Mouse (Mus musculus) right cerebral cortex, postnatal 14 days (tissue): ENCODE measurements around the gene Creb5.

Experiments
- DNase-seq: peaks from one replicate; pipeline ENCODE4 v3.0.0; 2022

The Creb5 gene

DNA sequence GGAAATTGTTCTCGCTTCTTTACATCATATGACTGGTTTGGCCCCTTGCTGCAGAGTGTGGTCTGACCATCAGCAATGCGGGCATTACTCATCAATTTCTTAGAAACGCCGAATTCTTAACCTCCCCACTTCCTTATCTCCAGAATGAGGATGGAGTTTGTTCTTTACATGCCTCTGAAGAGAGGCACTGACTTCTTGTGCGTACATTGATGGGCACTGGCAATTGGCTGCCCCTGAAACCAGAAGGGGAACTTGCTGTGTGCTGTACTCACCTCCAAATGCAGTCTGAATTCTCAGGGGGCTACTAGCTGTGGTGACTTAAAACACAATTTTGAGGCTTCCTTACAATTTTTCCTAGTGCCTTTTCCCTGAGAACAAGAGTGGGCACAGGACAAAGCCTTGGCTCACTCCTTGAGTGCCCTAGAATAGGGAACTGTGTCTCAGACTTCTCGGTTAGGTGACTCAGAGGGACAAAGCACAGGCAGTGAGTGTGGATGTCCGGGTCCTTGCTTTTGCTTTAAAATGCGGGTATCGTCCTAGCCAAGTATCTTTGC lies 161.3 kb downstream of the Creb5 start:
- DNase-seq, result no peak

DNA sequence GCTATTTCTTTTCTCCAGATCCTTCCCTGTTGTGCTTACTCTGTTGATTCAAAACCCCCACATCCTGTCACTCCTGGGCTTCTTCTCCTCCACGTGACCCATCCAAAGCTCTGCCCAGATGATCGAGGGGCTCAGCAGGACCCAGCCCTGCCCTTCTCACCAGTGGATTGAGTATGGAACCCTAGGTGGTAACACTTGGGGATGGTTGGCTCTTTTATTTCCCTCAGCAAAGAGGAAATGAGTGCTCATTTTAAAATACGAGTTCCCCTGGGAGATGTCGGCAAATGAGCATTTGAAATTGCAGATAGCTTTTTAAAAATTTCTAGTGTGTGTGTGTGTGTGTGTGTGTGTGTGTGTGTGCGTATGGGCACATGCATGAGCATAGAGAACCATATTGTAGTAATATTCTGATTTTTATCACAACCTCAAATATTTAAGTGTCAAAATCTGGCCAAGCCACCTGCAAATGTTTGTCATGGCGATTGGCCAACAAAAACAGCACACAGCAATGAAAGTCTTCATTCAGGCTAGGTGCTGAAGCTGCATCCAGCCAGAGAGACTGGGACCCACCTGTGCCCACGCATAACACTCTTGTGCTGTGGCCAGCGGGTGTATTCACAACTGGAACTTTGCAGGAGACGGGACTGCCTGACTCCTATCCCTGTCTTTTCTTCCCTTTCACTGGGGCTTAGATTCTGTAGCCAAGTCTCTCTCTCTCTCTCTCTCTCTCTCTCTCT lies 162.5 kb downstream of the Creb5 start:
- DNase-seq, result no peak

DNA sequence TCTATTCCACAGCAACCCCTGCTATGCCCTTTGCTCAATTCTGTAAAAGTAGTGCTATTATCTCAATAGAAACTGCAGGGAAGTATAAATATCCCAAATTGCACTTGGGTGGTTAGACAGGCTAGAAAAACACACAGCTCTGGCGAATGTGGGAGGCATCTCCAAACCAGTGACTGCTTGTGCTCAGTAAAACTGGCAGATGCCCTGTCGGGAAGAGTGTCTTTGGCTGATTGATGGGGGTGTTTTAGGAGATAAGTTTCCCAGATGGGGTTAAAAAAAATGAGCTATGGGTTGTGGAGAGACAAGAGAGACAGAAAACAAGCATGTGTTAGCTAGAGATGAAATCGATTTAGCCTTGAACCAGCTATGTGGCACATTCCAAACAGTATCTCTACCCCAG lies 163.4 kb downstream of the Creb5 start:
- DNase-seq, result no peak

- DNase-seq, result no peak
Observed at GRCm38 (mm10) chr6:53452240-53452639, 165.2 kb downstream of the Creb5 start.

- no peak for DNase-seq
Observed at GRCm38 (mm10) chr6:53455442-53455841, 168.4 kb downstream of the Creb5 start.

DNA sequence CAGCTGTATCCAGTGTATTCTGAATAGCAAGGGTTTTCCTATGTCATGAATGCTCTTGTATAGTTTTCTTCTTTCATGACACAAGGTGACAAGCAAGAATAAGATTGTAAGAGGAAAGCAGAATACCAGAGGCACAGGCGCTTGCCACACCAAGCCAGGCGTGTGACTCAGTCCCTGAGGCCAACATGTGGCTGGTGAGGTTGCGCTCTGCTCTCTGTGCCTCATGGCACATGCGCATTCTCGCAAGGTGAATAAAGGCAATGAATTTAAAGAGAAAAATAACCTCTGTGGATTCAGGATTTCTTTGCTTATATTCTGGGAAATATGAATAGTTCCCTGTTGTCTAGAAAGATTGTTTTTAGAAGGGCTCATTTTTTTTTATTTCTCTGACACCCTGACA lies 169.0 kb downstream of the Creb5 start:
- DNase-seq, result no peak

DNA sequence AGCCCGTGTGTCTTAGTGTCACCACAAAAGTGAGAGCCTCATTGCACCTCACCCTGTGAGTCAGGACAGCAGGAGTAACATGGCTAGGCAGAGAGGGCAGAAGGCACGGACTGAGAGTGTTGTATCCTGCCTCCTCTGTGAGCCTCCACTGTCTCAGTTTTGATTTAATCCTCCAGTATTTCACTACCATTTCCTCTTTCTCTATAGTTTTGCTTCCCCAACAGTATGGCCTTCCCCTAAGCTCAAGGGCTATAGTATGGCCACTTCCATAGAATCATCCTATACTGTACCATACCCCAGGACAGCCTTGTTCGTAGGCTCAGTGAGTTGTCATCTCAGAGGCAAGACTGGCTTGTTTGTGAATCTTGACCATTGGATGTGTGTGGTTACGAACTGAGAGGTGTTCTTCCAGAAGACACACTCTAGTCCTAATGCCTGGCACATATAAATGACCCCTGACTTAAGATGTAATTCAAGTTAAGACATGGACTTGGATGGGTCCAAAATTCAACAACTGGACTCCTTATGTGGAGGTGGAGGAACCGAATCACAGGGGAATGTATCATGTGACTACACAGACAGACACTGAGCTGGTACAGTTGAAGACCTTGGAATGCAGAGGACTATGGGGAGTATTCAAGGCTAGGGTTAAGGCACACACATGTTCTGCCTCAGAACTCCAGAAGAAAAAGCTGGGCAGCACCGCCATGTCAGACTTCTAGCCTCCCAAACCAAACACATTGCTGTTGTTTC lies 173.1 kb downstream of the Creb5 start:
- no peak for DNase-seq

- DNase-seq, result no peak
Observed at GRCm38 (mm10) chr6:53461056-53461455, 174.0 kb downstream of the Creb5 start.

- no peak for DNase-seq
Observed at GRCm38 (mm10) chr6:53461775-53462770, 175.0 kb downstream of the Creb5 start.

GRCm38 (mm10) chr6:53462802-53463201 lies 175.7 kb downstream of the Creb5 start:
- no peak for DNase-seq

GRCm38 (mm10) chr6:53463261-53463813 lies 176.3 kb downstream of the Creb5 start:
- no peak for DNase-seq

DNA sequence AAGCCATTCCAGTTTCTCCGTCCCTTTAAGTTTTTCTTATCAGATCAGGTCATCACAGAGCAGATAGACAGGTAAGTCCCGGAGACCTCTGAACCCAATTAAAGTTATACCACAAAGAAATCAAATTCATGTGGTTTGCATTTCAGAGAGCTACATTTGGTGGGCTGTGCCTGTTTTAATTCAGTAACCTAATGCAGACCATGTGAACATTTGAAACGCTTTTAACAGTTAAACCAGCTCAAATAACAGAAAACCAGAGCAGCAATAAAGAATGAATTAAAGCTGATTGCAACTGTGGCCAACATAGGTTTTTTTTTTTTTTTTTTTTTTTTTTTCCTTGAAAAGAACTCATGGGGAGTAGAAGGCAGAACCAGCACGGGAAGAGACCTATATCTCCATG lies 182.1 kb downstream of the Creb5 start:
- DNase-seq, result no peak

- no peak for DNase-seq
Observed at GRCm38 (mm10) chr6:53469703-53470102, 182.6 kb downstream of the Creb5 start.

DNA sequence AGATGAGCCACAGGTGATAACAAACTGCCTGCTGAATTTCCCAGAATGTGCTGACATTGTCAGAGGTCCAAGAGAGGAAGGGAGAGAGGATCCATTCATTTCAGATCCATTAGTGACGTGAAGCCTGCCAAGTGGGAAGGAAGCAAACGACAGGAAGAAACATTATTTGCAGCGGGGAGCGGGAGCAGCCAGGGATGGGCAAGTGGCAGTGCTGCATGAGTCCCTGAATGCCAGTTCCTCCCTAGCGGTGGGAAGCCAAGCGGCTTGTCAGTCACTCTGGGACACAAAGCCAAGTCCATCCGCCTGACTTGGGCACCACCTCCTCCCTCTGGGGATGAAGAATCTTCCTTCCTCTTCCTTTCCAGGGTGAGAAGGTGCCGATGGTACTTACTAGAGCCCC lies 183.5 kb downstream of the Creb5 start:
- DNase-seq, result no peak

GRCm38 (mm10) chr6:53470999-53471591 lies 184.0 kb downstream of the Creb5 start:
- DNase-seq, result no peak

GRCm38 (mm10) chr6:53472751-53473150 lies 185.7 kb downstream of the Creb5 start:
- DNase-seq, result no peak

DNA sequence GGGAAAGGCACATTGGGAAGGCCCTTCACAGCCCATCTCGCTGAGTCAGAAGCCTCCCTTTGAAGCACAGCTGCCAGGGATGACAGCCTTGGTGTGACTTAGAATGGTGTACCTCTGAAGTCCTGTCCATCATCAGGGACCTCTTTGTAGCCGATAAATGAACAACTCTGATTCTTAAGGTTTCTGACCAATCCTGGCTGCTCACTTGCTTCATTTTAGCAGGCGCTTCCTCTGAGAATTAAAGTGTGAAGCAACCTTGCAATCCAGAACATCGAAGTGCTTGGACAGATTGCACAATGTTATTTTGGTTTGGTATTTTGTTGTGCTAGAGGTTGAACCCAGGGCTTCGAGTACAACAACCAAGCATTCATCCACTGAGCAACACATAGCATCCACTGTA lies 190.4 kb downstream of the Creb5 start:
- DNase-seq, result no peak

- DNase-seq, result no peak
Observed at GRCm38 (mm10) chr6:53490917-53491316, 203.8 kb downstream of the Creb5 start.

DNA sequence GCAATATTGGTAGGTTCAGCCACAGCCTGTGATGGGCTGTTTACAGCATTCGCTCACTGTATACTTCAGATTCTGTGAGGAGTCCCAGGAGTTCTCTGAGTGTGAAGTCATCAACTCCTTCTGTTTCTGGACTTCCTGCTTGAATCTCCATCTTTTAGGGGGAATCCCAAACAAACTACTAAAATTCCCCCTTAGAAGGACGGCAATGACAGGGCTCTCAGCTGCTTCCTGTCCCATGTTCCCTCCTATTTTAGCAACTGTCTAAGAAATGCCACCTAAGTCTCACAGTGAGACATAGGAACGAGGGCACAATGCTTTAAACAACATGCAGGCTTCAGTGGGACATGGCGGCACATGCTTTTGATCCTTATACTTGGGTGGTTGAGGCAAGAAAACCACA lies 204.3 kb downstream of the Creb5 start:
- no peak for DNase-seq

- DNase-seq, result no peak
Observed at GRCm38 (mm10) chr6:53493864-53494263, 206.8 kb downstream of the Creb5 start.

DNA sequence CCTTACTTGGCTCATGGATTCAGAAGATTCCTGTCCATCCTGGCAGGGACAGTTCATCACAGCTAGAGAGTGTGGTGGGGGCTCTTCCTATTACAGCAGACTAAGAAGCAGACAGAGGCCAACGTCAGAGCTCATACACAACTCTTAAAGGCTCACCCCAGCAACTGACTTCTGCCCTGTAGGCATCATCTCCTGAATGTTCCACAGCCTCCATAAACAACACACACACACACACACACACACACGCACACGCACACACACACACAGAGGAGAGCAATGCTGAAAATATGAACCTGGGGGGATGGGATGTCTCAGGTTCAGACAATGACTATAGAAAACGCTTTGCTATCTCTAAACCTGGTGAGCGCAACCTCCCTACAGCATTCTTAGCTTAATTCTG lies 208.6 kb downstream of the Creb5 start:
- no peak for DNase-seq

DNA sequence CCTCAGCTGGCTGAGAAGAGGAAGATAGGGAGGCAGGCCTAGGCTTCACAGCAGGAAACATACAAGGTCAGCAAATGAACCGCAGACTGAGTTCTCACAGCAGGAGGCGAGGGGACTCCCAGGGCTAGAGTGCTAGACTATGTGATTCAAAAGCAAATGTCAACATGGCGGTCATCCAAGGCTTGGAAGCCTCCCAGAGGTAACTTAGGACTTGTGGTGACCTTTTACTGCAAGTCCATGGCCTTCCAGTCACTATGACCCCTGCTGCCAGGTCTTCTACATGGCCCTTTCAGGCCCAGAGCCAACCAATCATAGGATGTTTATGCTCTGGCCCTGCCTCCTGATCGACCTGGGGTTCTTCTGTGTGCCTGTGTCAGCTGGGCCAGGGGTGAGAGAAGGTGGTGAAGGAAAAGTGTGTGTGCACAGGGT lies 209.3 kb downstream of the Creb5 start:
- DNase-seq, result no peak
